14 mouse cellular contexts compared by ENCODE assay signal in the genomic region with DNA sequence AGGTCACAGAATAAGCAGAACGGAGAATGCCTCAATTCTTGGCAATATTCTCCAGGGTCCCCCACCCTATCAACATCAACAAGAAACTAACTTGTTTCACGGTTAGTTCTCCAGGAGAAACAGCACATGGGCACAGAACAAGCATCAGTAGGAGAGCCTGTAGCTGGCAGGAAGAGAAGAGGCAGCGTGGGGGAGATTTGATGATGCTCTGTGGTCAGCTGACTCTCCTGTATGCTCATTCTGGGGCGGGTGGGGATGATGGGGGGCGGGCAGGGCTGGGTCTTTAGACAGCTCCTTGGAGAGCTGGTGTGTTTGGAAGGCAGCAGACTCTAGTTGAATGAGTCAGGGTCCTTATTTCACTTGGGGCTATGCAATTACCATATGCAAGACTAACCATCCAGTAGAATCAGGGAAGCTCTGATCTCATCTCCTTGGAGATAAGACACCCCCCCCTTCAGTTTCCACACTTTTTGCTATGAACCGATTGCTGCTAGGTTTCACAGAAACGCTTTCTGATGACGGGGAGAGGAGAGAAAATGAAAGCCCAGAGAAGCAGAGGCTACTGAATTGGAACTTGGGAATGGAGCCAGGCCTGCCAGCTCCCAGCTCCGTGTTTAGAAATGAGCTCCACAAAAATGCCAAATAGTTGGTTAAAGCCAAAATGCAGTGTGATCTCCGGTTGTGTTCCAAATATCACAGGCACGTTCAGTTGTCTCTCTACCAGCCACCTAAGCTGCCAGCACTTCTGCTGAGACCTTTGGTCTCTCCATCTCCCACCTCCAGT. TPM values are rescaled to one million over a fixed set of nuclear protein-coding genes. Genes with fewer than 3 reads are reported as not detected.
DNase-seq lines count a peak whose midpoint lies in the region; ATAC-seq and TF ChIP-seq lines count a peak whose summit lies in the region.
"Had no signal": no experiment of that assay in that cellular context is flagged by ENCODE, and none has a peak within 500 bp of the region (broad histone marks: within the 10 kb centered on the region; RNA-seq: fewer than 3 reads in every experiment).

No protein-coding gene starts in this region.

- WGBS in forebrain, embryonic 15.5 days = 53% methylated on average over 11 of the region's 11 CpGs
- WGBS in forebrain, embryonic 12.5 days = 78% methylated on average over 11 of the region's 11 CpGs
- WGBS in midbrain, embryonic 11.5 days = 80% methylated on average over 11 of the region's 11 CpGs
- WGBS in midbrain, embryonic 10.5 days = 81% methylated on average over 11 of the region's 11 CpGs
- 47% methylated on average over 11 of the region's 11 CpGs for WGBS in hindbrain, postnatal 0 days

- H3K27ac ChIP-seq in forebrain, embryonic 15.5 days (replicated peaks) = no peak overlapping the region
- H3K27ac ChIP-seq in forebrain, embryonic 12.5 days = no peak overlapping the region
- no peak overlapping the region for H3K27ac ChIP-seq in midbrain, embryonic 11.5 days (ENCODE audit: low read depth, low read length)
- no peak overlapping the region for H3K27ac ChIP-seq in midbrain, embryonic 10.5 days (replicated peaks)
- no peak overlapping the region; the same call in 1 of the 2 replicates for H3K27ac ChIP-seq in hindbrain, postnatal 0 days
- H3K27ac ChIP-seq: embryonic facial prominence, embryonic 15.5 days; heart, embryonic 13.5 days; limb, embryonic 13.5 days had no signal

- H3K4me3 ChIP-seq in forebrain, embryonic 15.5 days = no peak overlapping the region
- H3K4me3 ChIP-seq in forebrain, embryonic 12.5 days (replicated peaks) = no peak overlapping the region
- H3K4me3 ChIP-seq in midbrain, embryonic 11.5 days (ENCODE audit: low read depth, low read length) = no peak overlapping the region
- H3K4me3 ChIP-seq in midbrain, embryonic 10.5 days = no peak overlapping the region
- H3K4me3 ChIP-seq in hindbrain, postnatal 0 days (ENCODE audit: low read length) = no peak overlapping the region
- H3K4me3 ChIP-seq: embryonic facial prominence, embryonic 15.5 days; heart, embryonic 13.5 days; limb, embryonic 13.5 days had no signal

- H3K4me2 ChIP-seq in forebrain, embryonic 15.5 days (replicated peaks) = no peak overlapping the region; the same call in 1 of the 2 replicates
- H3K4me2 ChIP-seq in forebrain, embryonic 12.5 days = no peak overlapping the region
- no peak overlapping the region for H3K4me2 ChIP-seq in midbrain, embryonic 11.5 days
- H3K4me2 ChIP-seq in hindbrain, postnatal 0 days (ENCODE audit: low read depth, low read length) = no peak overlapping the region
- H3K4me2 ChIP-seq: embryonic facial prominence, embryonic 15.5 days; heart, embryonic 13.5 days; limb, embryonic 13.5 days had no signal

- no peak overlapping the region for H3K9ac ChIP-seq in forebrain, embryonic 15.5 days (replicated peaks)
- no peak overlapping the region for H3K9ac ChIP-seq in forebrain, embryonic 12.5 days
- no peak overlapping the region for H3K9ac ChIP-seq in midbrain, embryonic 11.5 days (ENCODE audit: low read length)
- H3K9ac ChIP-seq in hindbrain, postnatal 0 days (replicated peaks; ENCODE audit: low read length) = no peak overlapping the region; the same call in 1 of the 2 replicates
- H3K9ac ChIP-seq: embryonic facial prominence, embryonic 15.5 days; heart, embryonic 13.5 days; limb, embryonic 13.5 days had no signal

- H3K27me3 ChIP-seq in forebrain, embryonic 15.5 days = no peaks in the 10 kb centered on the region
- H3K27me3 ChIP-seq in forebrain, embryonic 12.5 days = 0 out of 2 replicates have a peak, but pooled peaks cover 3% of the 10 kb centered on the region
- H3K27me3 ChIP-seq in midbrain, embryonic 11.5 days (ENCODE audit: control insufficient read depth, insufficient read depth, low read length) = no peaks in the 10 kb centered on the region
- no peaks in the 10 kb centered on the region for H3K27me3 ChIP-seq in midbrain, embryonic 10.5 days (ENCODE audit: low read depth, poor library complexity, severe bottlenecking)
- no peaks in the 10 kb centered on the region for H3K27me3 ChIP-seq in hindbrain, postnatal 0 days (ENCODE audit: insufficient read depth, low read length)
- H3K27me3 ChIP-seq: embryonic facial prominence, embryonic 15.5 days had no signal

- ATAC-seq in forebrain, embryonic 15.5 days (replicated peaks) = 0 out of 2 replicates have a peak, but pooled peaks have one; percentile 46
- no peak for ATAC-seq in forebrain, embryonic 12.5 days (ENCODE audit: low FRiP score)
- no peak for ATAC-seq in midbrain, embryonic 11.5 days (ENCODE audit: low FRiP score)
- peak; percentile 68 for ATAC-seq in hindbrain, postnatal 0 days
- ATAC-seq: inflammation-experienced regulatory T-cells, adult 6 months had no signal

- H3K9me3 ChIP-seq in forebrain, embryonic 15.5 days = no peaks in the 10 kb centered on the region
- no peaks in the 10 kb centered on the region for H3K9me3 ChIP-seq in forebrain, embryonic 12.5 days
- no peaks in the 10 kb centered on the region for H3K9me3 ChIP-seq in midbrain, embryonic 11.5 days (ENCODE audit: control insufficient read depth, low read length)
- no peaks in the 10 kb centered on the region for H3K9me3 ChIP-seq in midbrain, embryonic 10.5 days (replicated peaks)
- no peaks in the 10 kb centered on the region for H3K9me3 ChIP-seq in hindbrain, postnatal 0 days (ENCODE audit: low read length)
- H3K9me3 ChIP-seq: embryonic facial prominence, embryonic 15.5 days; heart, embryonic 13.5 days; limb, embryonic 13.5 days had no signal

- TF ChIP-seq CTCF in hindbrain, postnatal 0 days (IDR thresholded peaks at IDR 0.05; ENCODE audit: low read depth) = no peak

- DNase-seq in midbrain, embryonic 11.5 days (ENCODE audit: low spot score, missing footprints) = peak; percentile 26
- no peak for DNase-seq in midbrain, embryonic 10.5 days (ENCODE audit: low spot score)
- peak; percentile 61 for DNase-seq in hindbrain, postnatal 0 days (ENCODE audit: low spot score)
- DNase-seq in right cerebral cortex, postnatal 36 days (ENCODE audit: low spot score in 2 of 2) = peak; percentile 61 to 63
- DNase-seq in kidney, postnatal 4 days = no peak
- DNase-seq in embryo, embryonic 10.5 days (ENCODE audit: low spot score) = no peak
- DNase-seq: kidney, postnatal 25 days; lung, adult 2 months had no signal

- H3K4me1 ChIP-seq in forebrain, embryonic 15.5 days = no peaks in the 10 kb centered on the region; the same call in 1 of the 2 replicates
- no peaks in the 10 kb centered on the region for H3K4me1 ChIP-seq in forebrain, embryonic 12.5 days
- H3K4me1 ChIP-seq in midbrain, embryonic 11.5 days (ENCODE audit: control insufficient read depth, insufficient read depth, low read length) = no peaks in the 10 kb centered on the region
- peaks cover 7% of the 10 kb centered on the region; the same call in 1 of the 2 replicates for H3K4me1 ChIP-seq in midbrain, embryonic 10.5 days
- H3K4me1 ChIP-seq in hindbrain, postnatal 0 days (ENCODE audit: insufficient read depth, low read length) = no peaks in the 10 kb centered on the region
- H3K4me1 ChIP-seq: embryonic facial prominence, embryonic 15.5 days; heart, embryonic 13.5 days; limb, embryonic 13.5 days had no signal

- H3K36me3 ChIP-seq in forebrain, embryonic 15.5 days = no peaks in the 10 kb centered on the region
- no peaks in the 10 kb centered on the region for H3K36me3 ChIP-seq in forebrain, embryonic 12.5 days (replicated peaks)
- H3K36me3 ChIP-seq in midbrain, embryonic 11.5 days (ENCODE audit: control insufficient read depth, insufficient read depth, low read length) = no peaks in the 10 kb centered on the region
- H3K36me3 ChIP-seq in midbrain, embryonic 10.5 days = no peaks in the 10 kb centered on the region
- no peaks in the 10 kb centered on the region for H3K36me3 ChIP-seq in hindbrain, postnatal 0 days (ENCODE audit: insufficient read depth, low read length)
- H3K36me3 ChIP-seq: embryonic facial prominence, embryonic 15.5 days; heart, embryonic 13.5 days; limb, embryonic 13.5 days had no signal

RNA-seq across cellular contexts. Expression of a gene that starts 34.9 kb away (rescaled TPM):
- 1.6 and 1.8 TPM in 2 replicates for polyA plus RNA-seq in forebrain, embryonic 15.5 days (2015; fragmentation: Nextera tagmentation; extraction: Ambion mirVana)
- 0.32 and 0.47 TPM in 2 replicates for polyA plus RNA-seq in forebrain, embryonic 12.5 days (2016; fragmentation: Nextera tagmentation; extraction: Ambion mirVana)
- 0.03 and 0.04 TPM in 2 replicates for polyA plus RNA-seq in midbrain, embryonic 11.5 days (2014; fragmentation: Nextera tagmentation; extraction: Ambion mirVana)
- 0.10 TPM in 1 of 2 replicates, not detected in the other for polyA plus RNA-seq in midbrain, embryonic 10.5 days (2016; fragmentation: Nextera tagmentation; extraction: Ambion mirVana)
- 42.6 and 44.3 TPM in 2 replicates for total RNA-seq in hindbrain, postnatal 0 days (2014; rRNA removed)
- 13.3 and 16.6 TPM in 2 replicates for polyA plus RNA-seq in hindbrain, postnatal 0 days (2015; fragmentation: Nextera tagmentation; extraction: Ambion mirVana)
- polyA plus RNA-seq: inflammation-experienced regulatory T-cells, adult 6 months had no signal

Comparison
In these comparisons a context has a peak if more than half of its experiments do, and no peak if none do; other contexts are left out.
1. ATAC-seq: peak in forebrain, embryonic 15.5 days (single experiment) and hindbrain, postnatal 0 days (single experiment); none in forebrain, embryonic 12.5 days (single experiment) and midbrain, embryonic 11.5 days (single experiment).
2. DNase-seq: peak in midbrain, embryonic 11.5 days (single experiment), hindbrain, postnatal 0 days (single experiment) and right cerebral cortex, postnatal 36 days (2 of 2); none in midbrain, embryonic 10.5 days (single experiment), kidney, postnatal 4 days (0 of 2) and embryo, embryonic 10.5 days (single experiment).